Mouse (Mus musculus): ENCODE measurements around the gene Bcas3. TPM values are rescaled to one million over a fixed set of nuclear protein-coding genes. Genes with fewer than 3 reads are reported as not detected.

Gene Bcas3
- polyA plus RNA-seq, 1 experiment from 2014 or later: 28.0 TPM

DNA sequence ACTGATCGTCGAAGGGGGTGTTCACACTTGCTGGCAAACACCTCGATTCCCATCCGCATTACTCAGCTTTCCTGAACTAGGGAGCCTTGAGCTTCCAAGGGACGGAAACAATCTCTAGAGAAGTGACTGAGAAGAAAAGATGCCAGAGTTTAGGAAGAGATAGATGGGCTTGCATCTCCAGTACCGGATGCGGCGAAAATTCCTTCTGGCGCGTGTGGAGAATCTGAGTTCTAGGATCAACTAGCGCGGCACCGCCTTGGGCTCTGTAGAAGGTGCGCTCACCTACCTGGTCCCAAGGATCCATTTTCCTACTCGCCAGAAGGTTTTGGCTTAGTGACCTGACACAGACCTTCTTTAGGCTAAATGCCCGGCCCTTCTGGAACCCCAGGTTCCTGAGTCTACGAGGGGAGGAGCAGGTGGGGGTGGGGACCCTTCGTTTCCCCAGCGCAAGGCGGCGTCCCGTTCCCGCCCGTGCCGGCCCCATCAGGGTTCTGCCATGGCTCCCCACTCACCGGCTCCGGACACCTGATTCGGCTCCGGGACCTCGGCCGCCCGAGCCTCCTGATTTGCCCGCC, 478.8 kb downstream of the Bcas3 start:
- Histone ChIP-seq H3K9me3 (ENCODE audit: control insufficient read depth, low read length) (no peaks in the 10 kb centered on the region), H3K4me2 (ENCODE audit: low read depth, low read length) (peak overlapping the region; percentile 72), H3K27ac (replicated peaks; ENCODE audit: low read depth, low read length) (peak overlapping the region; percentile 94), H3K9ac (ENCODE audit: low read depth, low read length) (peak overlapping the region; percentile 97), H3K4me3 (ENCODE audit: low read depth, low read length) (peak overlapping the region; percentile 70), H3K4me1 (ENCODE audit: control insufficient read depth, insufficient read depth, low read length) (peaks cover 22% of the 10 kb centered on the region), H3K36me3 (ENCODE audit: control insufficient read depth, insufficient read depth, low read length) (peaks cover 3% of the 10 kb centered on the region; the same call in 1 of the 2 replicates), H3K27me3 (replicated peaks; ENCODE audit: control insufficient read depth, insufficient read depth, low read length) (peaks cover 63% of the 10 kb centered on the region)
- 1% methylated on average over 29 of the region's 33 CpGs for WGBS
- DNase-seq (ENCODE audit: low spot score) (no peak), ATAC-seq (ENCODE audit: low read depth) (no peak; the same call in 1 of the 2 replicates)

DNA sequence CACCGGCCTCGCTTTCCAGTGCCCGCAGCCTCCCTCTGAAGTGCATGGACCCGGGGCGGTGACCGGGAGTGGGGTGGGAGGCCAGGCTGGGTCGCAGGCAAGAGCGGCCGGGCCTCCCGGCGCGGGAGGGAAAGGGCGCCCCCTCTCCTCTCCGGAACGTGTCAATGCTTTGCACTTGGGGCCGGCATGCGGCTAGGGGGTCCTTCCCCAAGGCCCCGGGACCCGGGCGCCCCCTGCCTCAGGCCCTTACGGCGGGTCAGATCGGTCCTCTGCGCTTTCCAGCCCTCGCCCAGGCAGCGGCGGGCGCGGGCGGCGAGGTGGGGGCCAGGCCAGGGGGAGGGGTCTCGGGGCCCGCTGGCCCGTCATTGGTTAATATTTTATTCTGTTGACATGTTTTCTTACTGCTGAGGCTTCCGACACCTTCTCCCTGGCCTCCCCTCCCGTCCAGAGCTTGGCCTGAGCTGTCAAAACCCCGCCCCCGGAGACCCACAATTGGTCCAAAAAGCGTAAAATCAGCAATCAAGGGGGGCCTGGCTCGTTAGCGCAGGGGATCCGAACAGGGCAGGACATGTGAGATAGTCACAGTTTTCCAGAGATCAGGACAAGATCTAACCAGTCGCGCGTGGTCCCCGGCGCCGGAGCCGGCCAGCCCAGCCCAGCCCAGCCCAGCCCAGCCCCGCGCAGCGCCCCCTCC, 479.4 kb downstream of the Bcas3 start, which contains the start of gene Tbx2:
Gene Tbx2 (plus strand): TSS at position 321 of the 694 bp plus-strand sequence.
- peak; percentile 96 for DNase-seq (ENCODE audit: low spot score)
- ATAC-seq (ENCODE audit: low read depth): peak; percentile 82
- peak within 1 kb of the TSS; percentile 97 for H3K9ac ChIP-seq (ENCODE audit: low read depth, low read length)
- peaks cover 20% of the 10 kb centered on the region for H3K4me1 ChIP-seq (ENCODE audit: control insufficient read depth, insufficient read depth, low read length)
- no peaks in the 10 kb centered on the region for H3K9me3 ChIP-seq (ENCODE audit: control insufficient read depth, low read length)
- peaks cover 63% of the 10 kb centered on the region for H3K27me3 ChIP-seq (replicated peaks; ENCODE audit: control insufficient read depth, insufficient read depth, low read length)
- WGBS: 0% methylated on average over 29 of the region's 52 CpGs
- H3K36me3 ChIP-seq (ENCODE audit: control insufficient read depth, insufficient read depth, low read length): peaks cover 9% of the 10 kb centered on the region; the same call in 1 of the 2 replicates
- peak within 1 kb of the TSS; percentile 94 for H3K27ac ChIP-seq (replicated peaks; ENCODE audit: low read depth, low read length)
- peak within 1 kb of the TSS; percentile 72 for H3K4me2 ChIP-seq (ENCODE audit: low read depth, low read length)
- peak within 1 kb of the TSS; percentile 70 for H3K4me3 ChIP-seq (ENCODE audit: low read depth, low read length)

DNA sequence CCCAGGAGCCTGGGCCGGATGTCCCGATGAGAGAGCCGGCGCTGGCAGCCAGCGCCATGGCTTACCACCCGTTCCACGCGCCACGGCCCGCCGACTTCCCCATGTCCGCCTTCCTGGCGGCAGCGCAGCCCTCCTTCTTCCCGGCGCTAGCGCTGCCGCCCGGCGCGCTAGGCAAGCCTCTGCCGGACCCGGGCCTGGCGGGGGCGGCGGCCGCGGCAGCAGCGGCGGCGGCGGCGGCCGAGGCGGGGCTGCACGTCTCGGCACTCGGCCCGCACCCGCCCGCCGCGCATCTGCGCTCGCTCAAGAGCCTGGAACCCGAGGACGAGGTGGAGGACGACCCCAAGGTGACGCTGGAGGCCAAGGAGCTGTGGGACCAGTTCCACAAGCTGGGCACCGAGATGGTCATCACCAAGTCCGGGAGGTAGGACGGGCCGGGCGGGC, 480.1 kb downstream of the Bcas3 start:
- H3K9me3 ChIP-seq (ENCODE audit: control insufficient read depth, low read length): no peaks in the 10 kb centered on the region
- peaks cover 63% of the 10 kb centered on the region for H3K27me3 ChIP-seq (replicated peaks; ENCODE audit: control insufficient read depth, insufficient read depth, low read length)
- ATAC-seq (ENCODE audit: low read depth) (no peak), DNase-seq (ENCODE audit: low spot score) (no peak)
- WGBS: 0% methylated on average over 11 of the region's 54 CpGs
- H3K36me3 ChIP-seq (ENCODE audit: control insufficient read depth, insufficient read depth, low read length): peaks cover 16% of the 10 kb centered on the region
- H3K4me1 ChIP-seq (ENCODE audit: control insufficient read depth, insufficient read depth, low read length): peaks cover 20% of the 10 kb centered on the region
- peak overlapping the region; percentile 70 for H3K4me3 ChIP-seq (ENCODE audit: low read depth, low read length)
- peak overlapping the region; percentile 97 for H3K9ac ChIP-seq (ENCODE audit: low read depth, low read length)
- peak overlapping the region; percentile 94 for H3K27ac ChIP-seq (replicated peaks; ENCODE audit: low read depth, low read length)
- H3K4me2 ChIP-seq (ENCODE audit: low read depth, low read length): peak overlapping the region; percentile 72

DNA sequence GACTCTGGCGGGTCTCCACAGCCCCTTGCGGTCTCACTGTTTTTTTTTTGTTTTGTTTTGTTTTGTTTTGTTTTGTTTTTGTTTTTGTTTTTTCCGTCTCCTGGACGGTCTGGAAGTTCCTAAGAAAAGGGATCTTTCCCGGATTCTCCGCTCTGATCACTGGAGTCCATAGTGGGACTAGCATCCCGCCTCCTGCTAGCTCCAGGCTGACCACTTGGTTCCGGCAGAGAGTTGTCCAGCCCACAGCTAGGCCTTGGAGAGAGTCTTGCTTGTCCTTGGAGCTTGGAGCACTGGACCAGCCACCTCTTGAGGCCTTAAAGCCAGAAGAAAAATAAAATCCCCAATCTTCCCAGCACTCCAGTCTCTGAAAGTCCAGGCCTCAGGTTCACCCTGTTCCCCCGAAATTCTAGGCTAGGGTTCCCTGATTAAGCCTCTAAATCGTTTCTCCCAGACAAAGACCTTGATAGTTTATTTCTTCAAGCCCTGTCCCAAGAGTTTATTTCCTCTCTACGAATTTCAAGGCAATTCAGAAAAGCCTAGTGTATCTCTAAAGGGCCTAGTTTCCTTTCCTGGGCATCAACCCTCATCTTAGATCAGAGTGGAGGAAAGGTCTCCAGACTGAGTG, 480.9 kb downstream of the Bcas3 start:
- peak overlapping the region; percentile 97 for H3K9ac ChIP-seq (ENCODE audit: low read depth, low read length)
- peaks cover 58% of the 10 kb centered on the region for H3K27me3 ChIP-seq (replicated peaks; ENCODE audit: control insufficient read depth, insufficient read depth, low read length)
- 7% methylated on average over 11 of the region's 11 CpGs for WGBS
- H3K27ac ChIP-seq (replicated peaks; ENCODE audit: low read depth, low read length): peak overlapping the region; percentile 94
- peak overlapping the region; percentile 70 for H3K4me3 ChIP-seq (ENCODE audit: low read depth, low read length)
- DNase-seq (ENCODE audit: low spot score) (no peak), ATAC-seq (ENCODE audit: low read depth) (no peak)
- H3K9me3 ChIP-seq (ENCODE audit: control insufficient read depth, low read length): no peaks in the 10 kb centered on the region
- H3K4me2 ChIP-seq (ENCODE audit: low read depth, low read length): peak overlapping the region; percentile 72
- H3K36me3 ChIP-seq (ENCODE audit: control insufficient read depth, insufficient read depth, low read length): peaks cover 21% of the 10 kb centered on the region
- peaks cover 15% of the 10 kb centered on the region for H3K4me1 ChIP-seq (ENCODE audit: control insufficient read depth, insufficient read depth, low read length)

GRCm38 (mm10) chr11:85834386-85834931, 481.5 kb downstream of the Bcas3 start:
- peaks cover 58% of the 10 kb centered on the region; the same call in 1 of the 2 replicates for H3K27me3 ChIP-seq (replicated peaks; ENCODE audit: control insufficient read depth, insufficient read depth, low read length)
- H3K9ac ChIP-seq (ENCODE audit: low read depth, low read length): peak overlapping the region; percentile 97

DNA sequence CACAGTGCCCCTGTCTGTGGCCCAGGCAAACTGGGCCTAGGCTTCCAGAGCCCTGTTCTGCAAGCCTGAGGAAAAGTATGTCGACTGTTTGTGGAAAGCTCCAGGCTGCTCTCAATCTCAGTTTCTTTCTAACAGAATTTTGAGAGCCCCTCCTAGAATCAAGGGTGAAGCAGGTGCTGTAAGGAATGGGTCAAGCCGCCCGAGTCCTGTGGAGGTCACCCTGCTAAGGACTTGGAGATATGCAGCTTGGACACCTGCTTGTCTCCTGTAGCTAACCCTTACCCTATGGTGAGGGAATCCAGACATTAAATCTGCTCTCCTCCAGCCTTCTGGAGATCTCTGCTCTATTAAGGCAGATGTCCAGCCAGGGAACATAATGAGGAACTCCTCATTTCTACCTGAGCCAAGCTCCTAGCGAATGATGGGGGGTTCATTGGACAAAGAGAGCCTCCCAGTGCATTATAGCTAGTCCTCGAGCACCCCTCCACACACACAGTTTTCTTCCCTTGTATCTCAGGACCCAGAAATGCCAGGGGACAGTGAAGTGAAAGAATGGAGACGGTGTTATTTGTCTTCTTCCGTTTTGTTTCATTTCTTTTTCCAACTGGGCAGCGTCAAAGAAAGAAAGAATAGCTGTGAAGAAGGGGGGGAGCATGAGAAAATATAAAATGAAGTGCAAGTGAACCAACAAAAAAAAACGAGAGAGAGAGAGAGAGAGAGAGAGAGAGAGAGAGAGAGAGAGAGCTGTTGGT, 482.2 kb downstream of the Bcas3 start:
- peak overlapping the region; percentile 94 for H3K27ac ChIP-seq (replicated peaks; ENCODE audit: low read depth, low read length)
- peaks cover 26% of the 10 kb centered on the region for H3K36me3 ChIP-seq (ENCODE audit: control insufficient read depth, insufficient read depth, low read length)
- ATAC-seq (ENCODE audit: low read depth) (no peak), DNase-seq (ENCODE audit: low spot score) (no peak)
- H3K9ac ChIP-seq (ENCODE audit: low read depth, low read length): peak overlapping the region; percentile 97
- H3K4me1 ChIP-seq (ENCODE audit: control insufficient read depth, insufficient read depth, low read length): peaks cover 1% of the 10 kb centered on the region
- peak overlapping the region; percentile 72 for H3K4me2 ChIP-seq (ENCODE audit: low read depth, low read length)
- WGBS: 12% methylated on average over 9 of the region's 9 CpGs
- H3K9me3 ChIP-seq (ENCODE audit: control insufficient read depth, low read length): no peaks in the 10 kb centered on the region
- H3K4me3 ChIP-seq (ENCODE audit: low read depth, low read length): peak overlapping the region; percentile 70
- H3K27me3 ChIP-seq (replicated peaks; ENCODE audit: control insufficient read depth, insufficient read depth, low read length): peaks cover 58% of the 10 kb centered on the region; the same call in 1 of the 2 replicates

More at GRCm38 (mm10) chr11:85834386-85834931, 481.5 kb downstream of the Bcas3 start:
- ATAC-seq (ENCODE audit: low read depth) (no peak), DNase-seq (ENCODE audit: low spot score) (no peak)
- Histone ChIP-seq H3K4me1 (ENCODE audit: control insufficient read depth, insufficient read depth, low read length) (peaks cover 9% of the 10 kb centered on the region), H3K36me3 (ENCODE audit: control insufficient read depth, insufficient read depth, low read length) (peaks cover 21% of the 10 kb centered on the region), H3K9me3 (ENCODE audit: control insufficient read depth, low read length) (no peaks in the 10 kb centered on the region), H3K27ac (replicated peaks; ENCODE audit: low read depth, low read length) (peak overlapping the region; percentile 94), H3K4me3 (ENCODE audit: low read depth, low read length) (peak overlapping the region; percentile 70), H3K4me2 (ENCODE audit: low read depth, low read length) (peak overlapping the region; percentile 72)
- WGBS: 10% methylated on average over 15 of the region's 17 CpGs

GRCm38 (mm10) chr11:85835753-85836522, 483.0 kb downstream of the Bcas3 start:
- DNase-seq (ENCODE audit: low spot score) (no peak), ATAC-seq (ENCODE audit: low read depth) (no peak)
- Histone ChIP-seq H3K27ac (replicated peaks; ENCODE audit: low read depth, low read length) (peak overlapping the region; percentile 94), H3K4me3 (ENCODE audit: low read depth, low read length) (peak overlapping the region; percentile 70), H3K4me1 (ENCODE audit: control insufficient read depth, insufficient read depth, low read length) (peaks cover 5% of the 10 kb centered on the region), H3K36me3 (ENCODE audit: control insufficient read depth, insufficient read depth, low read length) (peaks cover 33% of the 10 kb centered on the region), H3K9ac (ENCODE audit: low read depth, low read length) (peak overlapping the region; percentile 97), H3K4me2 (ENCODE audit: low read depth, low read length) (peak overlapping the region; percentile 72), H3K27me3 (replicated peaks; ENCODE audit: control insufficient read depth, insufficient read depth, low read length) (peaks cover 65% of the 10 kb centered on the region; the same call in 1 of the 2 replicates), H3K9me3 (ENCODE audit: control insufficient read depth, low read length) (no peaks in the 10 kb centered on the region)
- 13% methylated on average over 16 of the region's 16 CpGs for WGBS
